Mouse (Mus musculus): ENCODE data around the gene Lsp1. TPM values are rescaled to one million over a fixed set of nuclear protein-coding genes. Genes with fewer than 3 reads are reported as not detected.

Lsp1 gene
- polyA plus RNA-seq, 2 experiments = 45.8 to 102 TPM

DNA sequence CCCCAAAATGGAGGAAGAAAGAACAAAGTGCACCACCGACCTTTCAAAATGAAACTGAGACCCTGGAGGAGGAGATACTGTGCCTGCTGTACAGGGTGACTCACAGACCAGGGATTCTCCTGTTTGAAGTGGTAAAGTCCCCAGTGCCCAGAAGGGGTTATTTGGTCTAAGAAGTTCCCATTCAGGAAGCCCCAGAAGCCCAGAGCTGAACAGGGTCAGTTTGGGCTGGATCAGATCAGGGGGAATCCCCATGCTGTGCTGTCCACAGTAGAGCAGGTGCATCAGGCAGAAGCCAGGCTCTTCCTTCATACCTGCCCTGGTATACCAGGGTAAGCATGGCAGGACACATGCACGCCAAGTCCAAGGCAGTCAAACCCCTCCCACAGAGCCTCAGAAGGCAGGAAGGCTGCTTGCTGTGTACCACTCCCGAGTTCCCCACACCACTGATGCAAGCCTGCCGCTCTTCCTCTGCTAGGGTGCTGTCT is 2.0 kb downstream of the Lsp1 start:
- DNase-seq (ENCODE audit: low spot score) = no peak
- 65% methylated on average over 4 of the region's 4 CpGs for WGBS

DNA sequence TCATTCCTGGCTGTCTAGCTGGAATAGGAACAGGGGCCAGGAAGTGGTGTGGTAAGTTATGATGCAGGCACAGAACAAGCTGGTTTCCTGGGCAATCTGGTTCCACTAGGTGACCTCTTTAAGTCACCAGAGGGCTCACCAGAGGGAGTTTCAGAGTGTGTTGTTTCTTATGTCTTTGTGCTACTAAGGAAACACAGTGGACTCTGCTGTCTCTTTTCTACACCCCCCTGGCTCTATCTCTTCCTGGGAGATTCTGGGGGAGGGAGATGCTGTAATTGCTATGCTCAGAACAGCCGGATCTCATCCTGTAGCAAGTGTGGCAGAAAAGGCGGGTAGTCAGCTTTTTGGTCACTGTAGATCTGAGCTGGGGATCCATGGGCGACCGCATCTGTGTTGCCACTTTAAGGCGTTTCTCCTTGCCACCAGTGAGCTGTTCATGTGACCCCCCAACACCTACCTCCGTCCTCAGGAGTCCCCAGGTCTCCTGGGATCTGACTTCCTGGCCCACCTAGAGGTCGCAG is 9.6 kb downstream of the Lsp1 start:
- Histone ChIP-seq H3K36me3 (ENCODE audit: control insufficient read depth, insufficient read depth, low read length) (no peaks in the 10 kb centered on the region), H3K9ac (ENCODE audit: low read depth, low read length, severe bottlenecking) (no peak overlapping the region), H3K27me3 (ENCODE audit: control insufficient read depth, insufficient read depth, low read length) (no peaks in the 10 kb centered on the region), H3K4me1 (ENCODE audit: control insufficient read depth, insufficient read depth, low read length) (peaks cover 43% of the 10 kb centered on the region), H3K27ac (replicated peaks; ENCODE audit: low read depth, low read length) (peak overlapping the region; percentile 83; the same call in 1 of the 2 replicates), H3K9me3 (ENCODE audit: control insufficient read depth, low read length) (no peaks in the 10 kb centered on the region), H3K4me3 (replicated peaks; ENCODE audit: low read length) (no peak overlapping the region), H3K4me2 (replicated peaks; ENCODE audit: low read depth, low read length, severe bottlenecking) (no peak overlapping the region)
- DNase-seq (ENCODE audit: low spot score) (no peak), ATAC-seq (ENCODE audit: low FRiP score, low read depth) (no peak)
- no peak for TF ChIP-seq POLR2A (IDR thresholded peaks at IDR 0.05; ENCODE audit: borderline replicate concordance, extremely low read depth, insufficient read depth, insufficient read length)
- WGBS = 78% methylated on average over 7 of the region's 7 CpGs

More for the DNA sequence above, 2.0 kb downstream of the Lsp1 start:
- no peak overlapping the region for H3K4me3 ChIP-seq (replicated peaks; ENCODE audit: low read length)
- ATAC-seq (ENCODE audit: low FRiP score, low read depth) = no peak
- no peak overlapping the region for H3K9ac ChIP-seq (ENCODE audit: low read depth, low read length, severe bottlenecking)
- no peaks in the 10 kb centered on the region for H3K36me3 ChIP-seq (ENCODE audit: control insufficient read depth, insufficient read depth, low read length)
- H3K4me2 ChIP-seq (replicated peaks; ENCODE audit: low read depth, low read length, severe bottlenecking) = no peak overlapping the region
- no peak overlapping the region for H3K27ac ChIP-seq (replicated peaks; ENCODE audit: low read depth, low read length)
- no peaks in the 10 kb centered on the region for H3K27me3 ChIP-seq (ENCODE audit: control insufficient read depth, insufficient read depth, low read length)
- H3K4me1 ChIP-seq (ENCODE audit: control insufficient read depth, insufficient read depth, low read length) = peaks cover 19% of the 10 kb centered on the region
- H3K9me3 ChIP-seq (ENCODE audit: control insufficient read depth, low read length) = no peaks in the 10 kb centered on the region
- no peak for TF ChIP-seq POLR2A (IDR thresholded peaks at IDR 0.05; ENCODE audit: borderline replicate concordance, extremely low read depth, insufficient read depth, insufficient read length)

DNA sequence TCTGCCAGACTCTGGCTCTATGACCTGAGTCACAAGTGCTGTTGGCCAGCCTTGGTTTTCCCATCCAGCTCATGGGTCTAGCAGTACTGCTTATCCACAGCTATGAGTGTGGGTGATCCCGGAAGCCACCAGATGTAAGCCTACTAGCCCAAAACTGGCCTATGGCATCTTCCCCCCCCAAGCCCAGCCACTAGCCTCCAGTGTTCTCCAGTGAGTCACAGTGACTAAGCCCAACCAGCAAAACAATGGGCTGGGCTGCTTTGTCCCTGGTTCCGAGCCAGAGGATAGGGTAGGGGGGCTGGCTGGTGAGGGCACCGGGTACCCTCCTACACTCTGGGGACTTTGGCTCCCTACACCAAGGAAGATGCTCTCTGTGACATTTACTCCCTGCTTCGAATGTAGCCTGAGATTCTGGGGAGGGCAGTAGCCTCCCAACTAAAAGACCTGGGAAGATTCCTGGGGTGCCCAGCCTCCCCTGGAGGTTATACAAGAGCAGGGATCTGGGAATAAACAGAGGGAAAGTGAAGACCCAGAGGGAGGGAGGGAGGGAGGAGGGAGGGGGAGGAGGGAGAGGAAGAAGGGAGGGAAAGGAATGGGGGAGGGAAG is 10.3 kb downstream of the Lsp1 start:
- Histone ChIP-seq H3K9ac (ENCODE audit: low read depth, low read length, severe bottlenecking) (no peak overlapping the region), H3K4me2 (replicated peaks; ENCODE audit: low read depth, low read length, severe bottlenecking) (no peak overlapping the region), H3K36me3 (ENCODE audit: control insufficient read depth, insufficient read depth, low read length) (no peaks in the 10 kb centered on the region), H3K4me1 (ENCODE audit: control insufficient read depth, insufficient read depth, low read length) (peaks cover 43% of the 10 kb centered on the region), H3K27me3 (ENCODE audit: control insufficient read depth, insufficient read depth, low read length) (no peaks in the 10 kb centered on the region), H3K4me3 (replicated peaks; ENCODE audit: low read length) (no peak overlapping the region), H3K27ac (replicated peaks; ENCODE audit: low read depth, low read length) (peak overlapping the region; percentile 83; the same call in 1 of the 2 replicates), H3K9me3 (ENCODE audit: control insufficient read depth, low read length) (no peaks in the 10 kb centered on the region)
- ATAC-seq (ENCODE audit: low FRiP score, low read depth) (peak; percentile 67), DNase-seq (ENCODE audit: low spot score) (peak; percentile 81)
- TF ChIP-seq POLR2A (IDR thresholded peaks at IDR 0.05; ENCODE audit: borderline replicate concordance, extremely low read depth, insufficient read depth, insufficient read length) = no peak
- WGBS = 12% methylated on average over 4 of the region's 4 CpGs

DNA sequence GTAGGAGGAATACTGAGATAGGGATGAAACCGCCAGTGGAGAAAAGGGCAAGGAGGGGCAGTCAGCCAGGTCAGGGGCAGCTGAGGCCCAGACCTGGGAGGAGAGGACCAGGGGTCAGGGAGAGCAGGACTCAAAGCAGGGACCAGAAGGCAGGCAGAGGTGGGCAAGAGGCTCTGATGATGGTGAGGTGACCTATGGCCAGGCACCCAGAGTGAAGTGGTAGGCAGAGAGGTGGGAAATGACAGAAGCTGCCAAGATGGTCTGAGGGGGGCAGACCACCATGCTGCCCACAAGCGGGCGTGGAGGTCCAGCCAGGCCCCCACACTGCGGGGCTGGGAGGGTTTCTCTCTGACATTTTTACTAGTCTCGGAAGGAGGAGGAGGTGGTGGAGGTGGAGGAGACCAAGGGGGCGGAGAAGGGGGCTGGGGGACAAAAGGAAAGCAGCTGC is 10.8 kb downstream of the Lsp1 start:
- H3K4me2 ChIP-seq (replicated peaks; ENCODE audit: low read depth, low read length, severe bottlenecking) = peak overlapping the region; percentile 44
- peak overlapping the region; percentile 83 for H3K27ac ChIP-seq (replicated peaks; ENCODE audit: low read depth, low read length)
- peak overlapping the region; percentile 57 for H3K9ac ChIP-seq (ENCODE audit: low read depth, low read length, severe bottlenecking)
- no peaks in the 10 kb centered on the region for H3K9me3 ChIP-seq (ENCODE audit: control insufficient read depth, low read length)
- ATAC-seq (ENCODE audit: low FRiP score, low read depth) (peak; percentile 18; the same call in 1 of the 2 replicates), DNase-seq (ENCODE audit: low spot score) (no peak)
- peaks cover 43% of the 10 kb centered on the region for H3K4me1 ChIP-seq (ENCODE audit: control insufficient read depth, insufficient read depth, low read length)
- no peaks in the 10 kb centered on the region for H3K36me3 ChIP-seq (ENCODE audit: control insufficient read depth, insufficient read depth, low read length)
- peak overlapping the region; percentile 16 for H3K4me3 ChIP-seq (replicated peaks; ENCODE audit: low read length)
- TF ChIP-seq POLR2A (IDR thresholded peaks at IDR 0.05; ENCODE audit: borderline replicate concordance, extremely low read depth, insufficient read depth, insufficient read length) = no peak
- 23% methylated on average over 6 of the region's 6 CpGs for WGBS
- H3K27me3 ChIP-seq (ENCODE audit: control insufficient read depth, insufficient read depth, low read length) = no peaks in the 10 kb centered on the region

DNA sequence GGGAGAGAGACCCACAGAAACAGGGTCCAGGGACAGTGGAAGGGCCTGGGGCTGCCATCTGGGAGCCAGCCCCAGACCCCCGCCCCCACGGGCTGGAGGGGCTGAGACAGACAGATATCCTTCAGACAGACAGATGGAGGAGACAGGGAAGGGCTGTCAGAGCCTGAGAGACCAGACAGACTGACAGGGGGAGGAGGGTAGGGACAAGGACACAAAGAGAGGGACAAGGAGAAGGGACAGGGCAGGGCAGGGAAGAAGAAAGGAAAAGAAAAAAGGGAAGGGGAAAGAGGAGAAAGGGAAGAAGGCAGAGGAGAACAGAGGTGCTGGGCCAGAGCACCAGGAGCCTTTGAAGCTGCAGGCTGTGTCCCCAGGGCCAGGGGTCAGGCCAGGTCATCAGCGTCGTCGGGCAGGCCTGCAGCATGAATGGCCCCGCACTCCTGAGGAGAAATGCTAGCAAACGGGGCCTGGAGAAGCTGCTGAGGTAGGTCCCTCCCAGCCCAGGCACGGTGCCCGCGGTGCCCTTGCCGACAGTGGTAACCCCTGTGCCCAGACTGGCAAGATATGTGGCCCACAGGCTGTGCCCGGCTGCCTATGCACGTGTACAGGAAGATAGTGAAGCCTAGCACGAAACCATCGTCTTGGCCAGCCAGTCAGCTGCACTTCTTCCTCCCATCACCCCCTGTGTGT is 11.4 kb downstream of the Lsp1 start:
- DNase-seq (ENCODE audit: low spot score) (no peak), ATAC-seq (ENCODE audit: low FRiP score, low read depth) (no peak)
- H3K4me3 ChIP-seq (replicated peaks; ENCODE audit: low read length) = peak overlapping the region; percentile 16
- no peaks in the 10 kb centered on the region for H3K36me3 ChIP-seq (ENCODE audit: control insufficient read depth, insufficient read depth, low read length)
- 35% methylated on average over 11 of the region's 15 CpGs for WGBS
- H3K4me2 ChIP-seq (replicated peaks; ENCODE audit: low read depth, low read length, severe bottlenecking) = peak overlapping the region; percentile 44
- no peak for TF ChIP-seq POLR2A (IDR thresholded peaks at IDR 0.05; ENCODE audit: borderline replicate concordance, extremely low read depth, insufficient read depth, insufficient read length)
- H3K9me3 ChIP-seq (ENCODE audit: control insufficient read depth, low read length) = no peaks in the 10 kb centered on the region
- H3K27me3 ChIP-seq (ENCODE audit: control insufficient read depth, insufficient read depth, low read length) = no peaks in the 10 kb centered on the region
- peak overlapping the region; percentile 83 for H3K27ac ChIP-seq (replicated peaks; ENCODE audit: low read depth, low read length)
- peaks cover 43% of the 10 kb centered on the region for H3K4me1 ChIP-seq (ENCODE audit: control insufficient read depth, insufficient read depth, low read length)
- peak overlapping the region; percentile 57 for H3K9ac ChIP-seq (ENCODE audit: low read depth, low read length, severe bottlenecking)
